Mouse (Mus musculus): Measurements from ENCODE around the gene Rpgrip1l. TPM values are rescaled to one million over a fixed set of nuclear protein-coding genes. Genes with fewer than 3 reads are reported as not detected.

The Rpgrip1l gene
- polyA plus RNA-seq, 1 experiment from 2014 or later = 3.0 TPM

DNA sequence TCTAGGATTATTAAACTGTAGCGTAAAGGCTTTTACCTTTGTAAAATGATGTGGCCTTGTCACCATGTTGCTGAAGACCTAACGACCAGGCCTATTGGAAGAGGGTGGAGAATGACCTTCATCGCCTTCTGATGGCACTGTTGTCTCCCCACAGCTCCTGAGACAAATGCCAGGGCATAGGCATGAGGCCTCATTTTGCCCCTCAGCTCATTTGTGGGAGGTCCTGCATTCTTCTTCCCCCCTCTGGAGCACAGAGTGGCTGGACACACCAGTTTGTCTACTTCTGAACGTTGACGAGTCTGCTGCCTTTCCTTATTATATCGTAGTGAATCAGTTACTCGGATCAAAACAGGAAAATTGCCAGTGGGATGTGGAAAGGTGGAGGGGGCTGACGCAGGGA, 26.6 kb upstream of the Rpgrip1l start:
- H3K27ac ChIP-seq (ENCODE audit: low read length) = no peak overlapping the region
- no peaks in the 10 kb centered on the region for H3K27me3 ChIP-seq (replicated peaks; ENCODE audit: control insufficient read depth, insufficient read depth, low read length)
- 78% methylated on average over 8 of the region's 8 CpGs for WGBS
- H3K4me3 ChIP-seq (ENCODE audit: low read length) = no peak overlapping the region
- no peak overlapping the region for H3K4me2 ChIP-seq (ENCODE audit: low read depth, low read length)
- no peaks in the 10 kb centered on the region for H3K9me3 ChIP-seq (ENCODE audit: control insufficient read depth, low read length)
- no peak overlapping the region for H3K9ac ChIP-seq (ENCODE audit: low read depth, low read length)
- H3K36me3 ChIP-seq (ENCODE audit: control insufficient read depth, insufficient read depth, low read length) = no peaks in the 10 kb centered on the region
- peaks cover 6% of the 10 kb centered on the region; the same call in 1 of the 2 replicates for H3K4me1 ChIP-seq (ENCODE audit: control insufficient read depth, insufficient read depth, low read length)
- no peak for ATAC-seq

- Histone ChIP-seq H3K27me3 (replicated peaks; ENCODE audit: control insufficient read depth, insufficient read depth, low read length) (no peaks in the 10 kb centered on the region), H3K9me3 (ENCODE audit: control insufficient read depth, low read length) (no peaks in the 10 kb centered on the region), H3K4me3 (ENCODE audit: low read length) (no peak overlapping the region), H3K9ac (ENCODE audit: low read depth, low read length) (no peak overlapping the region), H3K4me1 (ENCODE audit: control insufficient read depth, insufficient read depth, low read length) (peaks cover 6% of the 10 kb centered on the region; the same call in 1 of the 2 replicates), H3K27ac (ENCODE audit: low read length) (no peak overlapping the region), H3K4me2 (ENCODE audit: low read depth, low read length) (no peak overlapping the region), H3K36me3 (ENCODE audit: control insufficient read depth, insufficient read depth, low read length) (no peaks in the 10 kb centered on the region)
- no peak for ATAC-seq
- WGBS = 80% methylated on average over 6 of the region's 6 CpGs
Measured at GRCm38 (mm10) chr8:91338389-91339154, 25.5 kb upstream of the Rpgrip1l start.

DNA sequence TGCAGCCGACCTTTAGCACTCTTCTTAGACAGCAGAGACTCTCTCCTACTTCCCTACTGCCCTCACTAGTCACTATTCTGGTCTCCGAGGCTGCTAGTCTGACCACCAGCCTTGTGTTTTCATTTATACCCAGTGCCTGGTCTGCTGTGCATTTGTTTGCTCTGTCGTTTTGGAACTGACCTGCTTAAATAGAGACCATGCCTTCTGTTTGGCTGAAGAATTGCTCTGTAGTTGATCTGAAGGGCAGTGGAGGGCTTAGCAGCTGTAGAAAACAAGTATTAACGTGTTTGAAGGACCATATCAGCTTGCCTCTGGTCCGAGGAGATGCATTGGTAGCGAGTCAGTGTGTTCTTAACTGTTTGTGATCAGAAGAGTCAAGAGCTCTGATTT, 16.4 kb upstream of the Rpgrip1l start:
- no peak for ATAC-seq
- H3K4me3 ChIP-seq (ENCODE audit: low read length) = no peak overlapping the region
- no peak overlapping the region for H3K4me2 ChIP-seq (ENCODE audit: low read depth, low read length)
- no peaks in the 10 kb centered on the region for H3K36me3 ChIP-seq (ENCODE audit: control insufficient read depth, insufficient read depth, low read length)
- H3K9me3 ChIP-seq (ENCODE audit: control insufficient read depth, low read length) = no peaks in the 10 kb centered on the region
- H3K27ac ChIP-seq (ENCODE audit: low read length) = no peak overlapping the region
- 39% methylated on average over 6 of the region's 6 CpGs for WGBS
- H3K27me3 ChIP-seq (replicated peaks; ENCODE audit: control insufficient read depth, insufficient read depth, low read length) = no peaks in the 10 kb centered on the region
- H3K4me1 ChIP-seq (ENCODE audit: control insufficient read depth, insufficient read depth, low read length) = peaks cover 28% of the 10 kb centered on the region
- no peak overlapping the region for H3K9ac ChIP-seq (ENCODE audit: low read depth, low read length)

- H3K27me3 ChIP-seq (replicated peaks; ENCODE audit: control insufficient read depth, insufficient read depth, low read length) = no peaks in the 10 kb centered on the region
- 80% methylated on average over 9 of the region's 9 CpGs for WGBS
- no peak overlapping the region for H3K4me2 ChIP-seq (ENCODE audit: low read depth, low read length)
- H3K27ac ChIP-seq (ENCODE audit: low read length) = no peak overlapping the region
- H3K9me3 ChIP-seq (ENCODE audit: control insufficient read depth, low read length) = no peaks in the 10 kb centered on the region
- H3K36me3 ChIP-seq (ENCODE audit: control insufficient read depth, insufficient read depth, low read length) = no peaks in the 10 kb centered on the region
- no peak for ATAC-seq
- no peak overlapping the region for H3K4me3 ChIP-seq (ENCODE audit: low read length)
- H3K4me1 ChIP-seq (ENCODE audit: control insufficient read depth, insufficient read depth, low read length) = peaks cover 28% of the 10 kb centered on the region
- no peak overlapping the region for H3K9ac ChIP-seq (ENCODE audit: low read depth, low read length)
Measured at GRCm38 (mm10) chr8:91329056-91329455, 16.0 kb upstream of the Rpgrip1l start.

DNA sequence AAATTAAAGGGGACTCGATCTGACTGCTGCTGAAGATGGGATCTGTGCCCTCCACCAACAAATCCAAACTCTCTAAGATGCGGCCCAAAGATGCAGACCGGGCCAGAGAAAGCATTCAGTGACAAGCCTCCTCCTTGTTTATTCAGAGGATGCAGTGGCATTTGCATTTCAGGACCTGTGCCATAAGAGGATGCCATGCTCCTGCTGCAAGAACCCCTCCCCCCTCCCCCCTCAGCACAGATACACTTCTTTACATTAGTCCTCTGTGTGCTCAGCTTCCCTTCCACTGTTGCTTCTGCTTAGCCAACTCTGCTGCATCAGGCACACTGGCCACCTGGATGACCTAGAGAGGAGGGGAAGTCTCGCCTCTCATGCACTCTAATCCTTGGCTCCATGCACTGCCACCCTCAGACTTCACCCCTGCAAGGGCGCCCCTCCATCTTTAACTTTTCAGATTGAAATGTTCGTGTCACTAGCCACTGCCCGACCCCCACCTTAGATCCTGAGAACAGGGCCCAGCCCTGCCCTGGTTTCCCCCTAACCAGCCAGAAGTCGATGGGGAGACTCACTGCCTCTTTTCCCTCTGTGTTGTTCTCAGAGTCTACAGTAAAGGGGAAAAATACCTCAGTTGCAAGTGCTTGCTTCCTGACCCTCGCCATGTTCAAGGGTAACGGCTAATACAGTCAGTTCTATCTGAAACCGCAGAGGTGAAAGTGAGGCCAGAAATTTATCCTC, 14.6 kb upstream of the Rpgrip1l start:
- Histone ChIP-seq H3K9me3 (ENCODE audit: control insufficient read depth, low read length) (no peaks in the 10 kb centered on the region), H3K4me2 (ENCODE audit: low read depth, low read length) (no peak overlapping the region), H3K4me1 (ENCODE audit: control insufficient read depth, insufficient read depth, low read length) (peaks cover 25% of the 10 kb centered on the region), H3K36me3 (ENCODE audit: control insufficient read depth, insufficient read depth, low read length) (no peaks in the 10 kb centered on the region), H3K9ac (ENCODE audit: low read depth, low read length) (no peak overlapping the region), H3K4me3 (ENCODE audit: low read length) (no peak overlapping the region), H3K27me3 (replicated peaks; ENCODE audit: control insufficient read depth, insufficient read depth, low read length) (no peaks in the 10 kb centered on the region), H3K27ac (ENCODE audit: low read length) (no peak overlapping the region)
- WGBS = 87% methylated on average over 11 of the region's 11 CpGs
- ATAC-seq = no peak

- Histone ChIP-seq H3K27me3 (replicated peaks; ENCODE audit: control insufficient read depth, insufficient read depth, low read length) (no peaks in the 10 kb centered on the region), H3K4me3 (ENCODE audit: low read length) (no peak overlapping the region), H3K9me3 (ENCODE audit: control insufficient read depth, low read length) (no peaks in the 10 kb centered on the region), H3K27ac (ENCODE audit: low read length) (no peak overlapping the region), H3K36me3 (ENCODE audit: control insufficient read depth, insufficient read depth, low read length) (no peaks in the 10 kb centered on the region), H3K4me2 (ENCODE audit: low read depth, low read length) (no peak overlapping the region), H3K9ac (ENCODE audit: low read depth, low read length) (no peak overlapping the region), H3K4me1 (ENCODE audit: control insufficient read depth, insufficient read depth, low read length) (peaks cover 23% of the 10 kb centered on the region)
- ATAC-seq = no peak
- WGBS = 90% methylated on average over 6 of the region's 6 CpGs
Measured at GRCm38 (mm10) chr8:91326946-91327345, 13.9 kb upstream of the Rpgrip1l start.

DNA sequence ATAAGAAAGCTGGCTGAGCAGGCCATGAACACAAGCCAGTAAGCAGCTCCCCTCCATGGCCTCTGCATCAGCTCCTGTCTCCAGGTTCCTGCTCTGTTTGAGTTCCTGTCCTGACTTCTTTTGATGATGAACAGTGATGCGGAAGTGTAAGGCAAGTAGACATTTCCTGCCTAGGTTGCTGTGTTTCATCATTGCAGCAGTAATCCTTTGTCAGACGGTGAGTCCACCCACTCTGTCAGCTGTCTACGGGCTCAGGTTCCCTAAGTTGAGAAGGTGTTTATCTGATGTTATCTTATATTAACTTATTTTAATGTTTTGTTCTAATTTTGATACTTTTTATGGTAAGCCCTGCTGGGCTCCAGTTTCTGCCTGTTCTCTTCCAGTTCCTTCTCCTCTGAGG, 13.0 kb upstream of the Rpgrip1l start:
- no peak overlapping the region for H3K9ac ChIP-seq (ENCODE audit: low read depth, low read length)
- no peaks in the 10 kb centered on the region for H3K9me3 ChIP-seq (ENCODE audit: control insufficient read depth, low read length)
- ATAC-seq = no peak
- no peak overlapping the region for H3K4me3 ChIP-seq (ENCODE audit: low read length)
- 52% methylated on average over 3 of the region's 3 CpGs for WGBS
- H3K4me1 ChIP-seq (ENCODE audit: control insufficient read depth, insufficient read depth, low read length) = peaks cover 15% of the 10 kb centered on the region; the same call in 1 of the 2 replicates
- no peaks in the 10 kb centered on the region for H3K27me3 ChIP-seq (replicated peaks; ENCODE audit: control insufficient read depth, insufficient read depth, low read length)
- no peak overlapping the region for H3K27ac ChIP-seq (ENCODE audit: low read length)
- H3K36me3 ChIP-seq (ENCODE audit: control insufficient read depth, insufficient read depth, low read length) = no peaks in the 10 kb centered on the region
- H3K4me2 ChIP-seq (ENCODE audit: low read depth, low read length) = no peak overlapping the region

DNA sequence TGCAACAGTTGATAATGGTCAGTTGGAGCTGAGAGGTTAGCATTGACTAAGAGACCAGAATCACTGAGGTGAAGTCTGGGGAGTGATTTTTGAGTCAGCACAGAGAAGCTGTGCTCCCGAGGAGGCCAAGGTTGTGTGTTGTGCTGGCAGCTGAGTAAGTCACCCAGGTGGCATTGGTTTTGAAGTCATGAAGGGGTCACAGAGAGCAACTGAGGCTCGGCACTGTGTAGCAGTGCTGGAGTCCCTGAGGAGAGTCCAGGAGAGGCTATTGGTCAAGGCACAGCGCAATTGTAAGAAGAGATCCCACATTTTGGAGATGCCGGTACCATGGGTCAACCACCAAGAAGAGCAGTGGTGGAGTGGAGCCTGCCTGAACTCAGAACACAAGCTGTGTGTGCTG, 11.9 kb upstream of the Rpgrip1l start:
- H3K36me3 ChIP-seq (ENCODE audit: control insufficient read depth, insufficient read depth, low read length) = no peaks in the 10 kb centered on the region
- ATAC-seq = no peak
- H3K9ac ChIP-seq (ENCODE audit: low read depth, low read length) = no peak overlapping the region
- no peaks in the 10 kb centered on the region for H3K9me3 ChIP-seq (ENCODE audit: control insufficient read depth, low read length)
- peaks cover 7% of the 10 kb centered on the region; the same call in 1 of the 2 replicates for H3K4me1 ChIP-seq (ENCODE audit: control insufficient read depth, insufficient read depth, low read length)
- WGBS = 86% methylated on average over 4 of the region's 4 CpGs
- H3K27me3 ChIP-seq (replicated peaks; ENCODE audit: control insufficient read depth, insufficient read depth, low read length) = no peaks in the 10 kb centered on the region
- no peak overlapping the region for H3K27ac ChIP-seq (ENCODE audit: low read length)
- H3K4me2 ChIP-seq (ENCODE audit: low read depth, low read length) = no peak overlapping the region
- H3K4me3 ChIP-seq (ENCODE audit: low read length) = no peak overlapping the region

DNA sequence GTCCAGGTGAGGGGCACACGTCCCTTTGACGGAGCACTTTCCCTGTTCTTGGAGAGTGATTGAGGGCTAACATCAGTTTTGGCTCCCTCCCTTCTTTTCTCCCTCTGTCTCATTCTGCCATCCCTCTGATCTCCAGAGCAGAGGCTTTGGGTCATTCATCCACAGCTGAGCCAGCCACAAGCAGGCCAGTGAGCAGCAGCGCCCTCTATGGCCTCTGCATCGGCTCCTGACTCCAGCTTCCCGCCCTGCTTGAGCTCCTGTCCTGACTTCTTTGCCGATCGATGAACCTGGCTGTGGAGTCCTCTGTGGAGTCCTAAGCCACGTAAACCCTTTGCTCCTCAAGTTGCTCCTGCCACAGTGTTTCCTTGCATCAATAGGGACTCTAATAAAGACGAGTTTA, 11.2 kb upstream of the Rpgrip1l start:
- Histone ChIP-seq H3K4me2 (ENCODE audit: low read depth, low read length) (no peak overlapping the region), H3K27me3 (replicated peaks; ENCODE audit: control insufficient read depth, insufficient read depth, low read length) (no peaks in the 10 kb centered on the region), H3K4me1 (ENCODE audit: control insufficient read depth, insufficient read depth, low read length) (peaks cover 4% of the 10 kb centered on the region; the same call in 1 of the 2 replicates), H3K9me3 (ENCODE audit: control insufficient read depth, low read length) (no peaks in the 10 kb centered on the region), H3K4me3 (ENCODE audit: low read length) (no peak overlapping the region), H3K36me3 (ENCODE audit: control insufficient read depth, insufficient read depth, low read length) (no peaks in the 10 kb centered on the region), H3K27ac (ENCODE audit: low read length) (no peak overlapping the region), H3K9ac (ENCODE audit: low read depth, low read length) (no peak overlapping the region)
- no peak for ATAC-seq
- 68% methylated on average over 9 of the region's 9 CpGs for WGBS

All from intestine, embryonic 16.5 days (tissue).